Mouse (Mus musculus): Measurements from ENCODE around the gene Slc16a9. TPM values are rescaled to one million over a fixed set of nuclear protein-coding genes. Genes with fewer than 3 reads are reported as not detected.

Gene Slc16a9
- polyA plus RNA-seq, 1 experiment: 6.8 TPM

DNA sequence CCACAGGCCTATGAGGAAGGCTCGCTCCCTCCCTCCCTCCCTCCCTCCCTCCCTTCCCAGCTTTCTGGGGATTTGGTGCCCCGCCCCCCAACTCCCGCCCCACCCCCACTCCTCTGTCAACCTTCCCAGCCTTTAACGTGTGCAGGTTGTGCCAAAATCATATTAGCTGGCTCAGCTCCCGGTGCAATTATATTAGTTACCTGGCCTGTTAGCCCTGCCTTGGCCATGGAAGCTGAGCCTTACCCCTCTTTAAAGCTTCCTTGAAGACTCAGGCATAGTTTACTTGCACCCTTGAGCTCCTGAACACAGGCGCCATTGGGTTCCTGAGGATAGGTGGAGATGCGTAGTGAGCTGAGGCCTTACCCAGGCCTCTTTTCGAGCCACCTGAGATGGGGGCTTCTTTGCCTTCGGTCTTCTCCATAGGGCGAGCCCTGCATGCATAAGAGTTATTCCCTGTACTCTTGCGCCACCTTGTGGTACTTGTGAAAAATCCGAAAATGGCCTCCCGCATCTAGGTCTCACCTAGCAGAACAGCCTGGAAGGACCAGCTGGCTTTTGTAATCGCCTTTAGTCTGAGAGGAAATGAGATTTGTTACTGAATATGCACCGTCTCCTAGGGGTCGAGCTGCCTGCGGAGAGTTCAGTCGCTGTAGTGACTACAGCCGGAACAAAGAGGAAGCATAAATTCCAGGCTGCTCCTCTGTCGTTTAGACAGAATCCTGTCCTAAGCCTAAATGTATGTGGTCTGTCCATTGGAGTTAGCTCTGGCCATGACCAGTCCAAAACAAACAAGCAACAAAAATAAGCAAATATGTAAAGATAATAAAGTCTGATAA is 51.8 kb downstream of the Slc16a9 start:
- no peak overlapping the region for H3K27ac ChIP-seq (ENCODE audit: insufficient read depth, low read length)
- no peak overlapping the region for H3K4me3 ChIP-seq (ENCODE audit: extremely low read depth, insufficient read depth, insufficient read length)
- TF ChIP-seq POLR2A (IDR thresholded peaks at IDR 0.05; ENCODE audit: low read depth, low read length) (no peak), CTCF (IDR thresholded peaks at IDR 0.05; ENCODE audit: extremely low read depth, insufficient read depth, insufficient read length, insufficient replicate concordance) (peak; percentile 57; the same call in 1 of the 2 replicates)
- H3K36me3 ChIP-seq (ENCODE audit: control insufficient read depth, insufficient read depth, low read length): no peaks in the 10 kb centered on the region
- 15% methylated on average over 20 of the region's 20 CpGs for WGBS
- peak; percentile 15 to 43 for DNase-seq (ENCODE audit: low read depth in 1 of 2, low spot score in 2 of 2)
- H3K27me3 ChIP-seq (ENCODE audit: control insufficient read depth, insufficient read depth, low read length): no peaks in the 10 kb centered on the region
- no peaks in the 10 kb centered on the region for H3K4me1 ChIP-seq (ENCODE audit: control insufficient read depth, insufficient read depth, insufficient read length)

DNA sequence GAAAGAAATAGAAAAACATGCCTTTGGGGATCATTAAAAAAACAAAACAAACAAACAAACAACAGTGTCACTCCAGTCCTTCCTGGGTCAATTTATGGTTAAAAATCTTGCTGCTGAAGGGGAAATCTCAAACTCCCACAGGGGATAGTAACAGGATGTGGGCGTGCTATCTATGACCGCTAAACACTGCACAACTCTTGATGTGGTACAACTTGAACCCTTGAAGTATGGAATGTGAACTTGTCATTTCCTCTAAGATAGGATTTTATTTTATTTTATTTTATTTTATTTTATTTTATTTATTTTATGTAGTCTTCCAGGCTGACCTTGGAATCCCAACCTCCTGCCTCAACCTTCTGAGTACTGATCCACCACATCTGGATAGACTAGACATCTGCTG is 54.2 kb downstream of the Slc16a9 start:
- Histone ChIP-seq H3K27me3 (ENCODE audit: control insufficient read depth, insufficient read depth, low read length) (no peaks in the 10 kb centered on the region), H3K4me1 (ENCODE audit: control insufficient read depth, insufficient read depth, insufficient read length) (no peaks in the 10 kb centered on the region), H3K4me3 (ENCODE audit: extremely low read depth, insufficient read depth, insufficient read length) (no peak overlapping the region), H3K27ac (ENCODE audit: insufficient read depth, low read length) (no peak overlapping the region), H3K36me3 (ENCODE audit: control insufficient read depth, insufficient read depth, low read length) (no peaks in the 10 kb centered on the region)
- 10% methylated on average over 2 of the region's 2 CpGs for WGBS
- no peak for TF ChIP-seq POLR2A (IDR thresholded peaks at IDR 0.05; ENCODE audit: low read depth, low read length)
- no peak for TF ChIP-seq CTCF (IDR thresholded peaks at IDR 0.05; ENCODE audit: extremely low read depth, insufficient read depth, insufficient read length, insufficient replicate concordance)
- DNase-seq (ENCODE audit: low read depth in 1 of 2, low spot score in 2 of 2): no peak

DNA sequence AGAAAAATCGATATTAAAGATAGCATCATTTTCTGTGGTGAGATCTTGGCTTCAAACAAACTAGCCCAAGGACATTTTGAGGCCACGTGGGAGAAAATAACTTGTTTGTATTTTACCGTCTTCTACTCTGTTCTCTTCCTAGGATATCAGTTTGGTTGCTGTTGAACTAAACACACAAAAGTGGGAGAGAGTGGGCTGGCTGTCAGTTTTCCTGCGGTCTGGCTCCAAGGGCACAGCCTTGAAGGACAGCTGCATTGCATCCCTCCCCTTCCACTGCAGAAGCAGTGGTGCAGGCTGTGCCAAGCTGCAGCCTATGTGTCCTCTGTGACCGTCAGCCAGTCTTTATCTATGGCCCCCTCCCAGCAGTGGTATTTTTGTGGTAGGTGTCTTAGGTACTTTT is 54.8 kb downstream of the Slc16a9 start:
- no peaks in the 10 kb centered on the region for H3K36me3 ChIP-seq (ENCODE audit: control insufficient read depth, insufficient read depth, low read length)
- no peaks in the 10 kb centered on the region for H3K27me3 ChIP-seq (ENCODE audit: control insufficient read depth, insufficient read depth, low read length)
- 57% methylated on average over 5 of the region's 5 CpGs for WGBS
- TF ChIP-seq POLR2A (IDR thresholded peaks at IDR 0.05; ENCODE audit: low read depth, low read length) (no peak), CTCF (IDR thresholded peaks at IDR 0.05; ENCODE audit: extremely low read depth, insufficient read depth, insufficient read length, insufficient replicate concordance) (no peak)
- DNase-seq (ENCODE audit: low read depth in 1 of 2, low spot score in 2 of 2): no peak
- H3K4me1 ChIP-seq (ENCODE audit: control insufficient read depth, insufficient read depth, insufficient read length): no peaks in the 10 kb centered on the region
- no peak overlapping the region for H3K4me3 ChIP-seq (ENCODE audit: extremely low read depth, insufficient read depth, insufficient read length)
- H3K27ac ChIP-seq (ENCODE audit: insufficient read depth, low read length): no peak overlapping the region

DNA sequence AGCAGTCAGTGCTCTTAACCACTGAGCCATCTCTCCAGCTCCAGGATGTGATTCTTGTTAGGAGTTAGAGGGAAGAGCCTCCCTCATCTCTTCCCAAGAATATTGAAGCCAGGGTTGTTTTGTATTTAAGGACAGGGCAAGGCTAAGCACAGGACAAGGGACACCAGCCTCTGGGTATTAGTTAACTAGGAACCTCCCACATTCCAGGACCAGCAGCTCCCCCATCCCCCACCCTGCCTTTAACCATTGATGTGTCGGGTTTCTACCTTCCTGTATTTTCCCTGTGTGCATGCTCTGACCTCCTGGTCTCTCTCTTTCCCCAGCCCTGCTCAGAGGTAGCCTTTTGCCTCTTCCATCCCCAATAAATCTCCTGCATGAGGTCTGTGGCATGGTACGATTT is 56.3 kb downstream of the Slc16a9 start:
- no peaks in the 10 kb centered on the region for H3K36me3 ChIP-seq (ENCODE audit: control insufficient read depth, insufficient read depth, low read length)
- TF ChIP-seq CTCF (IDR thresholded peaks at IDR 0.05; ENCODE audit: extremely low read depth, insufficient read depth, insufficient read length, insufficient replicate concordance): no peak
- no peak for TF ChIP-seq POLR2A (IDR thresholded peaks at IDR 0.05; ENCODE audit: low read depth, low read length)
- no peaks in the 10 kb centered on the region for H3K27me3 ChIP-seq (ENCODE audit: control insufficient read depth, insufficient read depth, low read length)
- no peak for DNase-seq (ENCODE audit: low read depth in 1 of 2, low spot score in 2 of 2)
- WGBS: 72% methylated on average over 2 of the region's 2 CpGs
- H3K27ac ChIP-seq (ENCODE audit: insufficient read depth, low read length): no peak overlapping the region
- H3K4me3 ChIP-seq (ENCODE audit: extremely low read depth, insufficient read depth, insufficient read length): no peak overlapping the region
- no peaks in the 10 kb centered on the region for H3K4me1 ChIP-seq (ENCODE audit: control insufficient read depth, insufficient read depth, insufficient read length)

DNA sequence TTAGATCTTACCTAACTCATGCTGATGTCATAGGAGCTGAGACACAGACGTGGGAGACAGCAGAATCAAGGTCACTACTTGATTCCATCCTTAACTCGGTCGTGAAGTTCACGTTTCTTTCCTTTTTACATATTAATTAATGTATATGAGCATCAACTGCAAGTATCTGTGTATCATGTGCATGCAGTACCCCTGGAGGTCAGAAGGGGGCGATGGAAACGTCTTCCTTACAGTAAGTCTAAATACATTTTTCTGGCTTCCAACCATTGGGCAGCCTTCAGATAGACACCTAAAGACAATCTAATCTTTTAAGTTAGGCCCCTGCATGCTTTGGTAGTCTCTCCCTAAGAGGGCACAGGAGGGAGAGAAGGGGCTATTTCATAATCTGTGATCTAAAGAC is 58.3 kb downstream of the Slc16a9 start:
- no peaks in the 10 kb centered on the region for H3K27me3 ChIP-seq (ENCODE audit: control insufficient read depth, insufficient read depth, low read length)
- no peak overlapping the region for H3K27ac ChIP-seq (ENCODE audit: insufficient read depth, low read length)
- no peak for DNase-seq (ENCODE audit: low read depth in 1 of 2, low spot score in 2 of 2)
- no peak overlapping the region for H3K4me3 ChIP-seq (ENCODE audit: extremely low read depth, insufficient read depth, insufficient read length)
- TF ChIP-seq POLR2A (IDR thresholded peaks at IDR 0.05; ENCODE audit: low read depth, low read length) (no peak), CTCF (IDR thresholded peaks at IDR 0.05; ENCODE audit: extremely low read depth, insufficient read depth, insufficient read length, insufficient replicate concordance) (no peak)
- 84% methylated on average over 6 of the region's 6 CpGs for WGBS
- H3K4me1 ChIP-seq (ENCODE audit: control insufficient read depth, insufficient read depth, insufficient read length): no peaks in the 10 kb centered on the region
- no peaks in the 10 kb centered on the region for H3K36me3 ChIP-seq (ENCODE audit: control insufficient read depth, insufficient read depth, low read length)

DNA sequence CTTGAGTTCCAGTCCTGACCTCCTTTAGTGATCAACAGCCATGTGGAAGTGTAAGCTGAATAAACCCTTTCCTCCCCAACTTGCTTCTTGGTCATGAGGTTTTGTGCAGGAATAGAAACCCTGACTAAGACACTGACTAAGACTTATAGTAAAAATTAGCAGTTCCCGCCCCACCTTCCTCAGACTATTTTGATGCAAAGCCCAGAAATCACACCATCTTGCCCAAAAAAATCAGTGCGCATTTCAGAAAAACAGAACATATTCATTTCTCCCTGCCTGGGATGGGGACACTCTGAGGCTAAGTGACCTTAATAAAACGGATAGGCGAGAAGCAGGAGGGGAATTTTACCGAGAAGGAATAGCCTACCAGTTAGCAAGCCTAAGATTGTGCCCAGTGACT is 60.8 kb downstream of the Slc16a9 start:
- Histone ChIP-seq H3K36me3 (ENCODE audit: control insufficient read depth, insufficient read depth, low read length) (no peaks in the 10 kb centered on the region), H3K27ac (ENCODE audit: insufficient read depth, low read length) (no peak overlapping the region), H3K4me1 (ENCODE audit: control insufficient read depth, insufficient read depth, insufficient read length) (no peaks in the 10 kb centered on the region), H3K4me3 (ENCODE audit: extremely low read depth, insufficient read depth, insufficient read length) (no peak overlapping the region), H3K27me3 (ENCODE audit: control insufficient read depth, insufficient read depth, low read length) (no peaks in the 10 kb centered on the region)
- 84% methylated on average over 5 of the region's 5 CpGs for WGBS
- DNase-seq (ENCODE audit: low read depth in 1 of 2, low spot score in 2 of 2): no peak
- TF ChIP-seq CTCF (IDR thresholded peaks at IDR 0.05; ENCODE audit: extremely low read depth, insufficient read depth, insufficient read length, insufficient replicate concordance): no peak
- TF ChIP-seq POLR2A (IDR thresholded peaks at IDR 0.05; ENCODE audit: low read depth, low read length): no peak

DNA sequence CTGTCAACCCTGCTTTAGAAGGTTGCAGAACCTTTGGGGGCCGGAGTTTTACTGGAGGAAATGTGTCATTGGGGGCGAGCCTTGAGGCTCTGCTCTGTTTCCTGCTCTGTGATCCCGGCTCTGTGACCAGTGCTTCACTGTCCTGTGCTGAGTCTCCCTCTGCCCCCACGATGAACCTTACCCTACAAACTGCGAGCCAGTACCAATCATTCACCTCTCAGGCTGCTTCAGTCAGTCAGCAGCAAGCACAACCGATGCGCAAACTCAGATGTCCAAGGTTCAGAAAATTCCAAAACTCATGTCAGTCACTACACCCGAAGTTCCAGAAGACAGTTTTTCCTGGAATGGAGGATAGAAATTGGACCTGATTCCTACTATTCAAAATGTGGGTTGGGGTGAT is 64.5 kb downstream of the Slc16a9 start:
- 88% methylated on average over 8 of the region's 8 CpGs for WGBS
- TF ChIP-seq POLR2A (IDR thresholded peaks at IDR 0.05; ENCODE audit: low read depth, low read length) (no peak), CTCF (IDR thresholded peaks at IDR 0.05; ENCODE audit: extremely low read depth, insufficient read depth, insufficient read length, insufficient replicate concordance) (no peak)
- no peak for DNase-seq (ENCODE audit: low read depth in 1 of 2, low spot score in 2 of 2)
- Histone ChIP-seq H3K4me1 (ENCODE audit: control insufficient read depth, insufficient read depth, insufficient read length) (no peaks in the 10 kb centered on the region), H3K4me3 (ENCODE audit: extremely low read depth, insufficient read depth, insufficient read length) (no peak overlapping the region), H3K36me3 (ENCODE audit: control insufficient read depth, insufficient read depth, low read length) (no peaks in the 10 kb centered on the region), H3K27ac (ENCODE audit: insufficient read depth, low read length) (no peak overlapping the region), H3K27me3 (ENCODE audit: control insufficient read depth, insufficient read depth, low read length) (no peaks in the 10 kb centered on the region)

All from spleen, adult 2 months (tissue).